Mouse (Mus musculus): ENCODE measurements at regions not wholly inside any gene's neighbourhood (a gene's known extent, or its start where the extent isn't known, plus 50 kb on each side); places are given as distances from the start of the nearest gene placed in this dataset.

- in situ Hi-C loops (cut with MboI; ENCODE audit: low pct_unique_long_range_greater_than_20kb in 1 of 2, low sequenced_read_pairs in 2 of 2, unreplicated experiment in 1 of 2) = loop anchor here (10.0 to 25.0 kb wide), 3 partner anchors 96 to 623 kb away; partner anchors contain the start of gene Tmem17 (in 1 of the 2)
Observed at GRCm38 (mm10) chr11:22610433-22611101, 98.7 kb downstream of the Tmem17 start.

GRCm38 (mm10) chr11:22611102-22611869, 99.4 kb downstream of the Tmem17 start:
- in situ Hi-C loops (cut with MboI; ENCODE audit: low pct_unique_long_range_greater_than_20kb in 1 of 2, low sequenced_read_pairs in 2 of 2, unreplicated experiment in 1 of 2) = loop anchor here (10.0 to 25.0 kb wide), 3 partner anchors 96 to 624 kb away; partner anchors contain the start of gene Tmem17 (in 1 of the 2)

DNA sequence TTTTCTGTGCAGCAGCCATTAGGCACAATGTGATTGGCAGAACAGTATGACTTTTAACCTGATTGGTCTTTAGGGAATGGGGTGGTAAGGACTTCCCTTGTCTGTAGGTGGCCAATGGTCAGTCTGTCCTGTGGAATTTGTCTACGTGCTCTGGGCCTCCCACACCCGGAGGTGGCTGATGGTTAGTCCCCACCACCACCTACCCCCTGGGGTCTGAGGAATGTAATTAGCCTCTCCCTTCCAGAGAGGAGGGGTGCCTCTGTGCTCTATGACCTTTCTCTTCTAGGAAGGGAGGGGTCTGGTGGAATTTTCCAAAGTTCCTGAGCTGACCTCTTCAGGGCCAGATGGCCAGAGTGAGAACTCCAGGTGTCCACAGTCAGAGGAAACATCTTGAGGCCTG, 101.6 kb downstream of the Tmem17 start:
- in situ Hi-C loops (cut with MboI; ENCODE audit: low pct_unique_long_range_greater_than_20kb in 1 of 2, low sequenced_read_pairs in 2 of 2, unreplicated experiment in 1 of 2) = loop anchor here (10.0 to 25.0 kb wide), 3 partner anchors 99 to 626 kb away; partner anchors contain the start of gene Tmem17 (in 1 of the 2)

GRCm38 (mm10) chr11:22617204-22617874, 105.5 kb downstream of the Tmem17 start:
- in situ Hi-C loops (cut with MboI; ENCODE audit: low pct_unique_long_range_greater_than_20kb in 1 of 2, low sequenced_read_pairs in 2 of 2, unreplicated experiment in 1 of 2) = loop anchor here (10.0 to 25.0 kb wide), 3 partner anchors 103 to 630 kb away; partner anchors contain the start of gene Tmem17 (in 1 of the 2)

GRCm38 (mm10) chr11:22620912-22621705, 109.2 kb downstream of the Tmem17 start:
- in situ Hi-C loops (cut with MboI; ENCODE audit: low pct_unique_long_range_greater_than_20kb in 1 of 2, low sequenced_read_pairs in 2 of 2, unreplicated experiment in 1 of 2) = loop anchor here in 1 of 2 experiments (25.0 kb wide), 1 partner anchor 634 kb away; no protein-coding TSS in a partner anchor

DNA sequence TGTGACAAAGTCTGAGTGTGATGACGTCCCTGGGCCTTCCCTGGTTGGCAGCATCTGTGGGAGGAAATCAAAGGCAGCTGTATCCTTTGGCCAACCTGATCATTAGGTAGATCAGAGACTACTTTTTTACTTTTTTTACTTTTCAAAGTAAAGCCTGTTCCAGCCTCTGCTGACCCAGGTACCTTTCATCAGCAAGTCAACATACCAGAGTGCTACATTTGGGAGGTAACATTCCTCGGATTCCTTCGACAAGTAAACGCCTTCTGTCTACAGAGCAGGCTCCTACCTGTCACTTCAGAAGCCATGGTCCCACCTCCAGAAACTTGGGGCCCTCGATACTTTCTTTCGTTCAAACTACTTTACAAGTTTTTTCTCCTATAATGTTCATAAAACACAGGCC, 110.0 kb downstream of the Tmem17 start:
- in situ Hi-C loops (cut with MboI; ENCODE audit: low pct_unique_long_range_greater_than_20kb in 1 of 2, low sequenced_read_pairs in 2 of 2, unreplicated experiment in 1 of 2) = loop anchor here in 1 of 2 experiments (25.0 kb wide), 1 partner anchor 635 kb away; no protein-coding TSS in a partner anchor

DNA sequence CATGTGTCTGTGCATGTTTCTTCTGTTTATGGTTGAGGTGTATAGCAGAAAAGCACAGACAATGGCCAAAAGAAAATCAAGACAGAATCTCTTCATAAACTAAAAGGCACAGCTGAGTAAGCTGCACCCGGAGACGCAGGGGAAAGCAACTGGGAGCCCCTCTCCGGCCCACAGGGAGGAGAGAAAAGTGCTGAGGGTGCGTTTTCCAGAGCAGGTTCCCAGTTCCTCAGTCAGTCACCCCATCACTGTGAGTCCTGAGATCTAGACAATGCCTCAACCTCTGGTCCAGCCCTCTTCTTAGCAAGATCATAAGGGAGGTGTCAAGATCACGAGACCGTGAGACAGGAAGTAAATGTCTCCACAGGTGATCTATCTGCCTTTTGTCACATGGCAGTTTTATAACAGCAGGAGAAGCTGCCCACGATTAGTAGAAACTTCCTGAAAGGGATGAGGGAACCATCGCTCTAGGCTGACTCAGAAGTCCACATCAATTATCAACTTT, 110.7 kb downstream of the Tmem17 start:
- in situ Hi-C loops (cut with MboI; ENCODE audit: low pct_unique_long_range_greater_than_20kb in 1 of 2, low sequenced_read_pairs in 2 of 2, unreplicated experiment in 1 of 2) = loop anchor here in 1 of 2 experiments (25.0 kb wide), 1 partner anchor 635 kb away; no protein-coding TSS in a partner anchor

DNA sequence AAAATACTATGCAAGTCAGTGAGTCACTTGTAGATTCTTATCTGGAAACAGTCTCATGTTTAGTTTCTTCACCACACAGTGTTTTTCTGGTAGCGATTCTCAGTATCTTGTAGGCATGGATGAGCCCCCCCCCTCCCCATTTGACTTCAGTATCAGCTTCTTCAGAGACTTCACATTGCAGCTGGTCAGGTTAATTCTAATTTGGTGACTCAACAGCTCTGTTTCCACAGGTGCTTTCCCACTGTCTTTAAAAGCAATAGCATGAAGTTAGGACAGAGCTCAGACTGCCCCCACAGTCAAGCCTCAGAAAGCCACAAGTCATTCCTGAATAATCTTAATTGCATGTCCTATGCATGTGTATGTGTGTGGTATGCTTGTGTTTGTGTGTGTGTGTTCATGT, 114.5 kb downstream of the Tmem17 start:
- in situ Hi-C loops (cut with MboI; ENCODE audit: low pct_unique_long_range_greater_than_20kb in 1 of 2, low sequenced_read_pairs in 2 of 2, unreplicated experiment in 1 of 2) = no loop called here

GRCm38 (mm10) chr11:22628497-22628896, 116.6 kb downstream of the Tmem17 start:
- in situ Hi-C loops (cut with MboI; ENCODE audit: low pct_unique_long_range_greater_than_20kb in 1 of 2, low sequenced_read_pairs in 2 of 2, unreplicated experiment in 1 of 2) = no loop called here

DNA sequence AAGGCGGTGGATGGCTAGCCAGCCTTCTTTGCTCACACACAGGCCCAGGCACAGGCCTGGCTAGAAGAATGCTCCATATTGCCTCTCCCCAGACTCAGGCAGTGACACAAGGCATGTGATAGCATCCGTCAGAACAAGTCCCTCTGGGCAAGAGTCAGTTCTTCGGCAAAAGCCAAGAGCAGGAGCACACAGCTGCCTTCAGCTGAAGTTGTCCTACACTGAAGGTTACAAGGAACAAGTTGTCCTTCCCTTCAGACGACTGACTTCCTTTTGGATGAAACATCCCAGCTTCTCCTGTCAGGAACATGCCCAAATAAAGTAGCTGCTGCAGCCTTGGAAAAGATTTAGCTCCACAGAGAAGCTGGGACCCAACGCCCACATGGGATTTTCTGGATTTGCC, 117.1 kb downstream of the Tmem17 start:
- in situ Hi-C loops (cut with MboI; ENCODE audit: low pct_unique_long_range_greater_than_20kb in 1 of 2, low sequenced_read_pairs in 2 of 2, unreplicated experiment in 1 of 2) = no loop called here

DNA sequence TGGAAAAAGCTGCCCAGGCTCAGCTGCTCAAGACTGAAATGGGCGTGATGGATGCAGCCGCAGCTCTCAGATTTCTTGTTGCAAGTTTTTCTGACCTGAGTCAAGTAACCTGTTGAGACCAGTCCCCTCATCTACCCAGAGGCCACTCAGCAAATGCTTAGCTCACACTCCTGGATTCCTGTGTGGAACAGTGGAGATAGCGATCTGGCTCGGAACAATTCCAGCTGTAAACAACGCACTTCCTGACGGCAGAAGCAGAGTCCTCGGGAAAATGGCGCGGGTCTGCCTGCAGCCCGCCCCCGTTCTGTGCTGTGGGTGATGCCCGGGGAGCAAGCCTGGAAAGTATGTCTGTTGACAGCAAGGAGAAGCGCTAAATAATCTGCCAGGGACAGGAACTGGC, 117.7 kb downstream of the Tmem17 start:
- in situ Hi-C loops (cut with MboI; ENCODE audit: low pct_unique_long_range_greater_than_20kb in 1 of 2, low sequenced_read_pairs in 2 of 2, unreplicated experiment in 1 of 2) = no loop called here

DNA sequence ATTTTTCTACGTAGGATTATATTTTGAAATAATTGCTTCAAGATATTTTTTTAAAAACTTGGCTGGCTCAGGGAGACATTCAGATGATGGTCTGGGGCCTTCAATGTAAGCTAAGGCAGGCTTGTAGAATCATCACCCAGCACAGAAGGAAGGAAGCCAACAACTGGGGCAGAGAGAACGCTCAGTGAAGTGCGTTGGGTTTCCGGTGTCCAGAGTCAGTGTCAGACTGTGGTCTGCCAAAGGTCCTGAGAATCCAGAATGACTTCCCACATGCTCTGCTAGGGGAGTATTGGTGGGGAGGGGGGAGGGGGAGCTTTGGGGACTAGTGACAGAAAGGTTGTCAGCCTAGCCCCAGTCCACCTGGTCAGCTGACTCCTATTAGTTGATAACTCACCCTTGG, 118.1 kb downstream of the Tmem17 start:
- in situ Hi-C loops (cut with MboI; ENCODE audit: low pct_unique_long_range_greater_than_20kb in 1 of 2, low sequenced_read_pairs in 2 of 2, unreplicated experiment in 1 of 2) = loop anchor here (5.0 to 10.0 kb wide), 2 partner anchors 145 to 327 kb away; no protein-coding TSS in a partner anchor

- in situ Hi-C loops (cut with MboI; ENCODE audit: low pct_unique_long_range_greater_than_20kb in 1 of 2, low sequenced_read_pairs in 2 of 2, unreplicated experiment in 1 of 2) = loop anchor here (5.0 to 10.0 kb wide), 2 partner anchors 144 to 326 kb away; no protein-coding TSS in a partner anchor
Observed at GRCm38 (mm10) chr11:22630982-22631381, 119.1 kb downstream of the Tmem17 start.

GRCm38 (mm10) chr11:22631606-22632313, 119.9 kb downstream of the Tmem17 start:
- in situ Hi-C loops (cut with MboI; ENCODE audit: low pct_unique_long_range_greater_than_20kb in 1 of 2, low sequenced_read_pairs in 2 of 2, unreplicated experiment in 1 of 2) = loop anchor here (5.0 to 10.0 kb wide), 2 partner anchors 143 to 326 kb away; no protein-coding TSS in a partner anchor

DNA sequence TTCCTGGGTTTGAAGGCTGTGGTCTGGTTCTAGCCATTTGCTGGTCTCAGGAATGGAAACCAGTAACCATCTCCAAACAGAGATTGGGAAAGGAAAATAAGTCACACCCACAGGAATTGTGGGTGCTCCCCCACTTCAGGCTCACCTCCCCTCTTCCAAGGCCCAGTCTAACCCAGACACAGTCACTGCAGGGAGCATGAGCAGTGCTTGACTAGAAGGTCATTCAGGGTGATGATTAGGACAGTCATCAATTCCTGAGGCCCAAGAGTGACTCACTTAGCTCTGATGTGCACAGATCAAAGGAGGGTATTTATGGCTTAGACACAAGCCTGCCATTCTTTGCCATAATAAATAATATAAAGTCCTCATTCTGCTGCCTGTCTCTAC, 120.4 kb downstream of the Tmem17 start:
- in situ Hi-C loops (cut with MboI; ENCODE audit: low pct_unique_long_range_greater_than_20kb in 1 of 2, low sequenced_read_pairs in 2 of 2, unreplicated experiment in 1 of 2) = loop anchor here (5.0 to 10.0 kb wide), 2 partner anchors 142 to 325 kb away; no protein-coding TSS in a partner anchor

DNA sequence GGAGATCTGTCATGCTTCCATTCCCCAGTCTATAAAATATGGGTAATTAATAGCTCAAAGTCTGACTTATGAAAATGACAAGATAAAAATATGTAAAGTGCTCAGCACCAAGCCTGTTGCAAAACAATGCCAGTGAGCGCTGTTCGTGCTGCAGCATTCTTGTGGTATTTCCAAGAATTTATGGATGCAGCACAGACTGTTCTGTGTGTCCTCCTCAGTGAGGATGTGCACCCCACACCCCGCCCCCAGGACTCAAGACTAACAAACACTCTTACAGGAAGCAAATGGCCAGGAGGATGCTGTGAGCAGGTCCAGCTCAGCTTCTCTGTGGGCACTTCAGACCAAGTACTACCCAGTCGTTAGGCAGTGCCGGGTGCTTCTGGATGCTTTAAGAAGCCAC, 121.1 kb downstream of the Tmem17 start:
- in situ Hi-C loops (cut with MboI; ENCODE audit: low pct_unique_long_range_greater_than_20kb in 1 of 2, low sequenced_read_pairs in 2 of 2, unreplicated experiment in 1 of 2) = loop anchor here (5.0 to 10.0 kb wide), 2 partner anchors 142 to 324 kb away; no protein-coding TSS in a partner anchor

DNA sequence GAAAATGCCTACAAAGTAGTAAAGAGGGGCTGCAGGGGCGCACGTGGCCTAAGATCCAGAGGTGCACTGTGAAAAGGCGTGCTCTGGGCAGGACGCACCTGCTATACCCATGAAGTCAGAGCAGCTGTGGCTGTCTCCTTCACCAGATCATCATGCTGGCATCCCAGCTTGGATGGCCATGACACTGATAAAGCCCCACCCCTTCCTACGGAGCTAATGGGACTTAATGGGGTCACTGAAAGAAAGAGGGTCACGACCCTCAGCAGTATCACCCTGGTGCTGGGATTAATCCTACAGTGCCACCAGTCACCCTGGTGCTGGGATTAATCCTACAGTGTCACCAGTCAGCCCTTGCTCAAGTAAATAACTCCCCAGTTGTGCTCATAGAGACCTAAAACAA, 122.1 kb downstream of the Tmem17 start:
- in situ Hi-C loops (cut with MboI; ENCODE audit: low pct_unique_long_range_greater_than_20kb in 1 of 2, low sequenced_read_pairs in 2 of 2, unreplicated experiment in 1 of 2) = loop anchor here (5.0 to 10.0 kb wide), 2 partner anchors 141 to 323 kb away; no protein-coding TSS in a partner anchor

All from mouse embryonic stem cell (cell line).